Mouse (Mus musculus) myocyte (in vitro differentiated cells): Measurements from ENCODE around the gene Atl1. TPM values are rescaled to one million over a fixed set of nuclear protein-coding genes. Genes with fewer than 3 reads are reported as not detected.
A peak's percentile ranks its signal among the peaks of the same experiment; 100 is the strongest.

ENCODE experiments used
- H3K27me3 ChIP-seq: one replicate; pipeline ENCODE4 v1.6.1; 2011; ENCODE audit not compliant: control insufficient read depth, insufficient read depth, insufficient read length
- H3K36me3 ChIP-seq: one replicate; pipeline ENCODE4 v1.6.1; 2011; ENCODE audit not compliant: control insufficient read depth, insufficient read depth
- H3K4me2 ChIP-seq: one replicate; pipeline ENCODE4 v1.6.1; 2011; ENCODE audit warnings: low read depth, control low read depth
- H3K4me3 ChIP-seq: one replicate; pipeline ENCODE4 v1.5.1; 2011; ENCODE audit warnings: mild to moderate bottlenecking, control low read depth, moderate library complexity
- H3K79me2 ChIP-seq: one replicate; pipeline ENCODE4 v1.6.1; 2011; ENCODE audit not compliant: control insufficient read depth, insufficient read depth
- H3ac ChIP-seq: one replicate; pipeline ENCODE4 v1.6.1; 2011; ENCODE audit not compliant: control insufficient read depth, insufficient read length
- CEBPB ChIP-seq: IDR thresholded peaks from 2 replicates; pipeline ENCODE4 v1.6.1; 2011; ENCODE audit warnings: mild to moderate bottlenecking, moderate library complexity; ENCODE audit not compliant: poor library complexity, insufficient read depth, severe bottlenecking
- E2F4 ChIP-seq: IDR thresholded peaks from one replicate; pipeline ENCODE4 v1.6.1; 2011; ENCODE audit warnings: mild to moderate bottlenecking, control low read depth, moderate library complexity; ENCODE audit not compliant: insufficient read depth
- MAX ChIP-seq: IDR thresholded peaks from one replicate; pipeline ENCODE4 v1.6.1; 2011; ENCODE audit warnings: low read depth, mild to moderate bottlenecking, control low read depth
- MYOD1 ChIP-seq, 3 experiments: IDR thresholded peaks; one replicate each; pipeline ENCODE4 v1.6.1; 2011; ENCODE audit warnings: control low read depth in 2 of 3, low read depth in 2 of 3, mild to moderate bottlenecking in 2 of 3, moderate library complexity in 1 of 3; ENCODE audit not compliant: insufficient read length in 2 of 3, control insufficient read depth in 1 of 3
- MYOG ChIP-seq, 3 experiments: IDR thresholded peaks; one replicate each; pipeline ENCODE4 v1.6.1; 2011; ENCODE audit warnings: control low read depth in 2 of 3, low read depth in 2 of 3, mild to moderate bottlenecking in 2 of 3; ENCODE audit not compliant: insufficient read length in 2 of 3, control insufficient read depth in 1 of 3, insufficient read depth in 1 of 3
- POLR2A ChIP-seq: IDR thresholded peaks from one replicate; pipeline ENCODE4 v1.6.1; 2011; ENCODE audit warnings: low read depth, mild to moderate bottlenecking, control low read depth, moderate library complexity; ENCODE audit not compliant: insufficient read length
- POLR2AphosphoS2 ChIP-seq: IDR thresholded peaks from one replicate; pipeline ENCODE4 v1.6.1; 2011; ENCODE audit warnings: low read depth, control low read depth; ENCODE audit not compliant: insufficient read length
- REST ChIP-seq: IDR thresholded peaks from one replicate; pipeline ENCODE4 v1.6.1; 2011; ENCODE audit warnings: mild to moderate bottlenecking, control low read depth, moderate library complexity; ENCODE audit not compliant: insufficient read depth, insufficient read length
- SRF ChIP-seq: IDR thresholded peaks from one replicate; pipeline ENCODE4 v1.6.1; 2011; ENCODE audit warnings: low read depth; ENCODE audit not compliant: control insufficient read depth, insufficient read length
- TCF12 ChIP-seq: IDR thresholded peaks from one replicate; pipeline ENCODE4 v1.6.1; 2011; ENCODE audit warnings: mild to moderate bottlenecking, control low read depth; ENCODE audit not compliant: poor library complexity, insufficient read depth, severe bottlenecking
- TCF3 ChIP-seq: IDR thresholded peaks from one replicate; pipeline ENCODE4 v1.6.1; 2011; ENCODE audit warnings: low read depth, control low read depth; ENCODE audit not compliant: insufficient read length
- USF1 ChIP-seq: IDR thresholded peaks from one replicate; pipeline ENCODE4 v1.6.1; 2011; ENCODE audit warnings: low read depth, mild to moderate bottlenecking, control low read depth, moderate library complexity
- polyA plus RNA-seq: library from polyadenylated mRNA; unstranded; fragments of >200 nt; fragmentation: generic; extraction: Trizol; gene quantifications from one replicate; pipeline ENCODE4 v1.2.1, GENCODE M21; 2012; ENCODE audit warnings: missing spikeins

Gene Atl1
- polyA plus RNA-seq, 1 experiment, result 0.36 TPM

GRCm38 (mm10) chr12:69977376-69977998 is 85.1 kb downstream of the Atl1 start:
- H3K4me2 ChIP-seq, result peak overlapping the region; percentile 52
- H3K27me3 ChIP-seq, result no peaks in the 10 kb centered on the region
- no peak overlapping the region for H3K4me3 ChIP-seq
- peaks cover 98% of the 10 kb centered on the region for H3K79me2 ChIP-seq
- TF ChIP-seq MYOG (IDR thresholded peaks at IDR 0.05; ENCODE audit: control insufficient read depth in 1 of 3, insufficient read depth in 1 of 3, insufficient read length in 2 of 3, low read depth in 2 of 3) (peak in 1 of 3 experiments; percentile 11), TCF3 (no peak), POLR2A (no peak), REST (no peak), MYOD1 (IDR thresholded peaks at IDR 0.05; ENCODE audit: control insufficient read depth in 1 of 3, insufficient read length in 2 of 3, low read depth in 2 of 3) (peak in 1 of 3 experiments; percentile 34), TCF12 (no peak), MAX (no peak), USF1 (no peak), SRF (no peak), E2F4 (no peak), CEBPB (no peak), POLR2AphosphoS2 (no peak)
- peaks cover 47% of the 10 kb centered on the region for H3K36me3 ChIP-seq
- no peak overlapping the region for H3ac ChIP-seq

- Histone ChIP-seq H3K27me3 (no peaks in the 10 kb centered on the region), H3K4me2 (no peak overlapping the region), H3K79me2 (peaks cover 87% of the 10 kb centered on the region), H3K4me3 (no peak overlapping the region), H3K36me3 (peaks cover 42% of the 10 kb centered on the region), H3ac (no peak overlapping the region)
- TF ChIP-seq MAX, result no peak
- TF ChIP-seq TCF3, result no peak
- TF ChIP-seq MYOG (IDR thresholded peaks at IDR 0.05; ENCODE audit: control insufficient read depth in 1 of 3, insufficient read depth in 1 of 3, insufficient read length in 2 of 3, low read depth in 2 of 3), result no peak
- no peak for TF ChIP-seq USF1
- no peak for TF ChIP-seq E2F4
- no peak for TF ChIP-seq SRF
- TF ChIP-seq TCF12, result no peak
- TF ChIP-seq POLR2AphosphoS2, result no peak
- no peak for TF ChIP-seq REST
- TF ChIP-seq POLR2A, result no peak
- no peak for TF ChIP-seq CEBPB
- TF ChIP-seq MYOD1 (IDR thresholded peaks at IDR 0.05; ENCODE audit: control insufficient read depth in 1 of 3, insufficient read length in 2 of 3, low read depth in 2 of 3), result no peak
These were observed 90.5 kb downstream of the Atl1 start for GRCm38 (mm10) chr12:69982874-69983273.

- peaks cover 33% of the 10 kb centered on the region for H3K36me3 ChIP-seq
- H3K79me2 ChIP-seq, result peaks cover 60% of the 10 kb centered on the region
- TF ChIP-seq TCF12, result no peak
- no peak for TF ChIP-seq REST
- no peak for TF ChIP-seq MYOG (IDR thresholded peaks at IDR 0.05; ENCODE audit: control insufficient read depth in 1 of 3, insufficient read depth in 1 of 3, insufficient read length in 2 of 3, low read depth in 2 of 3)
- no peak for TF ChIP-seq MAX
- TF ChIP-seq POLR2A, result no peak
- TF ChIP-seq E2F4, result no peak
- TF ChIP-seq POLR2AphosphoS2, result no peak
- no peak for TF ChIP-seq SRF
- TF ChIP-seq MYOD1 (IDR thresholded peaks at IDR 0.05; ENCODE audit: control insufficient read depth in 1 of 3, insufficient read length in 2 of 3, low read depth in 2 of 3), result no peak
- no peak for TF ChIP-seq USF1
- no peak for TF ChIP-seq TCF3
- no peak for TF ChIP-seq CEBPB
- peak overlapping the region; percentile 67 for H3K4me3 ChIP-seq
- peak overlapping the region; percentile 86 for H3ac ChIP-seq
- peak overlapping the region; percentile 89 for H3K4me2 ChIP-seq
- H3K27me3 ChIP-seq, result no peaks in the 10 kb centered on the region
These were observed 93.1 kb downstream of the Atl1 start for GRCm38 (mm10) chr12:69985546-69985945.

GRCm38 (mm10) chr12:69986241-69986762 is 93.9 kb downstream of the Atl1 start:
- TF ChIP-seq POLR2A (peak; percentile 41), MYOD1 (IDR thresholded peaks at IDR 0.05; ENCODE audit: control insufficient read depth in 1 of 3, insufficient read length in 2 of 3, low read depth in 2 of 3) (peak in 1 of 3 experiments; percentile 1), SRF (no peak)

More at GRCm38 (mm10) chr12:69986241-69986762, 93.9 kb downstream of the Atl1 start:
- Histone ChIP-seq H3K4me2 (peak overlapping the region; percentile 89), H3K79me2 (peaks cover 53% of the 10 kb centered on the region), H3ac (peak overlapping the region; percentile 86), H3K36me3 (peaks cover 33% of the 10 kb centered on the region), H3K4me3 (peak overlapping the region; percentile 67), H3K27me3 (no peaks in the 10 kb centered on the region)
